Mouse (Mus musculus) urinary bladder, postnatal 25 days (tissue): ENCODE results near the gene Nectin1.

Experiments
- DNase-seq: peaks from one replicate; pipeline ENCODE4 v3.0.0; 2022; ENCODE audit warnings: low spot score

The Nectin1 gene

DNA sequence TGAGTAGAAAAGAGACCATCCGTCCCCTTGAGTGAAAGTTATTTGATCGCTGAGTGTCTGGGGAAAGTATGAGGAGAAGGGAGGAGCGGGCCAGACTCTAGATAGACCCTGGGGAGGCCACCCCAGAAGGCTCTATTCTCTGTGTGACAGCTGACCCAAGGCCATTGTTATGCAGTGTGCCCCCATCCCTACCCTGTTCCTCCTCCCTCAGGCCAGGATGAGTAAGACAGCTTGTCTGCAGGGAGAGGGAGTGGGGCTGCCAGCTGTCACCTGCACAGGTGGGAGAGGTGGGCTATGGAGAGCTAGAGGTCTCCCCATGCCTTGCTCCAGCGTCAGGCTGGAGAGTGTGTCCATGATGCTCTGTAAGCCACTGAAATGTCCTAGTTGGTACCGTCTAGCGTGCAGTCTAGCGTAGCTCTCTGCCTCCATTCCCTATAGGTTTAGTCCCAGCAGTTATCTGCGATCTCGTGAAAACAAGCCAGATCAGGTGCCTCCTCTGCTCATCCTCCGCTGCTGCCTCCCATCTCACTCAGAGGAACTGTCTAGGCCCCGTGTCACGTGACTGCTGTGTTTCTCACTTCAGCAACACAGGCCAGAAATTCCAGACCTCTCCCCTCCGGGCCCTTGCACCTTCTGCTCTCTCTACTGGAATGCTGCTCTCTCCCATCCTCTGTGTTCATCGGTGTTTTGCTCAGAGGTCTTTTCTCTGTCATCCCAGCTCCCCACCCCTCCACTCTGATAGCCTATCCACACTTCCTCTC, 21.8 kb downstream of the Nectin1 start:
- DNase-seq, result no peak

DNA sequence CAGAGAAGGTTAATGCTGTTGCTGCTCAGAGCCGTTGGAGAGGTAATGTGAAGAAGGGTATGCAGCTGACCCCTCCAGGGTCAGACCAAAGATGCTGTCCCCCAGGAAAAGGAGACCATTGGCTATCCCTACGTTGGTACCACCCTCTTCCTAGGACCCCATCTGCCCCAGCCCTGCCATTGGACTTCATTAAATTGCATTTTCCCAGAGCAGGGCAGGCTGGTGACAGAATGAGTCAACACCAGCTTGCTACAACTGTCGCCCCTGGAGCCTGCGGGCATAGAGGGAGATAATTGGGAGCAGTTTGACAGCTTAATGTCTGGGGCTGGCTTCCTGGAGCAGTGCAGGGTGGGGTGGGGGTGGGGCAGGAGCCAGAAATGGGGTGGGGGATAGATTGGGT, 25.0 kb downstream of the Nectin1 start:
- no peak for DNase-seq

DNA sequence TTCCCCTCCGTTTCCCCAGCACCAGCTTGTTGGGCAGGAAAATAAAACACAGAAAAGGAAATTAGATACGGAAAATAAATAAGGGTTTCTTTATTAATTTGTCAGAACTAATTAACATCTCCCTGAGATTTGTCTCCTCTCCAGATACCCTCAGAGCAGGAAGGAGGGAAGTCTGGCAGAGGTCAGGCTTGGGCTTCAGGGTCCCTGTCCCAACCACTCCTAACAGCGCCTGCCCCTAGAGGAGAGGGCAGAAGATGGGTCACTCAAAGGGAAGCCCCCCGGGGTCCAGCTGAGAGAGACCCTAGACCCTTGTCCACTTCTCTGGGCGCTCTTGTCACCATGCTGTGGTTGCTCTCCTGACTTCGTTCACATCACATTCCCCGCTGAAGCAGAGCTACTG, 25.4 kb downstream of the Nectin1 start:
- no peak for DNase-seq

DNA sequence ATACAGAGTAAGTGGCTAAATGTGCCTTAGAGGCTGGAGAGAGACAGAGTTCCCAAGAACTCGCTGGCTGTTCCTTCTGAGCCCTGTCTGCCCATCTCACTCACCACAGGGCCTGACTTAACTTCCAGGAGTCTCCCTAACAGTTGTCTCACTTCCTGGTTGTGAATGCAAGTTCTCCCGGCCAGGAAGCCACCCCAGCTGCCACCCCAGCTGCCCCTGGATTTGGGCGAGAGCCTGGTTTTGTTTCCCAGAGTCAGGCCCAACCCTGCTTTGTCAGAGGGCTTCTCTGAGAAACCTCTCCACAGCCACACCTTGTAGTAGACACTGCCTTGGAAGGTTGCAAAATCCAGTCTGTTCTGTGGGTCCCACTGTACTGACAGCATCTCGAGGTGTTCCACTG, 26.2 kb downstream of the Nectin1 start:
- DNase-seq, result no peak

DNA sequence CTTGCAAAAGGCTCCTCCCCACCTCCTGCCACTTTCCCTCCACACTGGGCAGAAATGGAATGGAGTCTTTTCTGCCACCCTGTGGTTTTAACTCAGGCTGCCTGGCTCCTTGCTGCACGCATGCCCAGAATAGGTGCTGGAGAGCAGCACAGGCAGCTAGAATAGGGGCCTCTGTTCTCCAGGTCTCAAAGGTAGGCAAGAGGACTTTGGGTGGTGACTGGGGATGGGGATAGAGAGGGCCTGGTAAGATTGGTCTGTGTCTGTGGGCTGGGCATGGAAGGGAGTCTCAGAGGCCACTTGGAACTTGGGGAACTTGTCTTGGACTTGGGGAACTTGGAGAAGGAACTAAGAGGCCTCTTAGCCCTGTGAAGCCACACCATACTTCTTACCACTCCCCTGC, 27.3 kb downstream of the Nectin1 start:
- no peak for DNase-seq

DNA sequence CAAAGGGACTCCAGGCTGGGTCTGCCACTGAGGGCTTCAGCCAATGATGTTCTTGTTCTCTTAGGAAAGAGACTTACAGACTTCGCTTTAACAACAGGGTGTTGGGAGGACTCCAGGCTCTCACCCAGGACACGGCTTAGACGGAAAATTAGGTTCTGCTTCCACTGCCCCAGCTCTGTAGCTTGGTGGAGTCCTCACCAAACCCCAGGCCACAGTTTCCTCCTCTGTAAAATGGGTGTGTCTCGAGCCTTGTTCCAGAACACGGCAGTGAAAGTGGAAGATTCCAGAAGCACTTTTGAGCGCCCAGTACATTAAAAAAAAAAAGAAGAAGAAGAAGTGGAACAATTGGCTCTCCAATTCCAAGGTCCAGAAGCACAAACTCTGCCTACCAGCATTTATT, 28.7 kb downstream of the Nectin1 start:
- DNase-seq, result no peak

DNA sequence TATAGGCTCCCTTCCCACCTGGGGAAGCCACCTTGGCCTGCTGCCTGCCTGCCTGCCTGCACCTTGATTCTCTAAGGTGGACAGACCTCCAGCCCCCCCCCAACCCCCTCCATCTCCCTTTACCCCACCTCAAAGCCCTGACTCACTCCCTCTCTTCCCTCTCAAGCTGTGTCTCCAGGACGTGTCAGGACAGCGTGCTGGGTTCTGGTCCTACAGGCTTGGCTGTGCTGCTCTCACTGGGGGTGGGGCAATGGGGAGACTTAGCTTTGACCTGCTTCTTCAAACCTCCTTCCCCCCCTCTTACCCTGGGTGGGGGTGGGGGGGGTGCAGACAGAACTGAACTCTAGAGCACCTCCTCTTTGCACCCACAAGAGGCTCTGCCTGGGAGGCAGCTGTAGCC, 29.7 kb downstream of the Nectin1 start:
- DNase-seq, result peak; percentile 55

DNA sequence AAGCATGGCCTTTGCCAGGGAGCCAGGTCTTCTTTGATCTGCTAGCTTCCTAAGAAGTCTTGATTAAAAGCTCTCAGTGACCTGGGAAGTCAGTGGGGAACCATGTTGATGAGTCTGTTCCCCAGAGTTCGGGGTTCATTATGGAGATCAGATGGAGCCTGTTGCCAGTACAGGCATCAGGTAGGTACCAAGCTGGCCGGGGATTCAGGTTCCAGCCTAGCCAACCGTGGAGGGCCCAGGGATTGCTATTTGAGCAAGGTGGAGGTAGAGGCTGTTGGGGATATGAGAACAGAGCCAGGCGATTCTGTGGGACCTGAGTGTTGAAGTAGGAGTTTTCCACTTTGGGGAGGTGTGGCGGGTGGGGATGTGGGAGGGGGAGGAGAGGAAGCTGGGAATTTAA, 30.6 kb downstream of the Nectin1 start:
- DNase-seq, result no peak

DNA sequence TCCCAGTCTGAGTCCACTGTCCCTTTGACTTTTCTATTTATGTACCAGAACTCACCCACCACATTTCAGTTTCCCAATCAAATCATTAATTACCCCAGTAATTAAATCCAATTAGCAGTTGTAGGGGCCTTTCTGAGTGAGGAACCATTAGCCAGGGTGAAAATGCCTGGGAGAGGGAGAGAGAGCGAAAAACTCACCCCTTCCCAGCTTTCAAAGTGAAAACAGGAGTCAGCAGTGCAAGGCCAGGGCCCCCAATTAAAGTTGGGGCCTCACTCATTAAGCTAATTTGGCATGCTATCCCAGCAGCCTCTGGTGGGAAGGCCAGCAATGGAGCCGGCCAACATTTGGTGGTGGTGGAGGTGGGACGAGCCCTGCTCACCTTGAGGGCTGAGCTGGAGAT, 32.4 kb downstream of the Nectin1 start:
- DNase-seq, result no peak

DNA sequence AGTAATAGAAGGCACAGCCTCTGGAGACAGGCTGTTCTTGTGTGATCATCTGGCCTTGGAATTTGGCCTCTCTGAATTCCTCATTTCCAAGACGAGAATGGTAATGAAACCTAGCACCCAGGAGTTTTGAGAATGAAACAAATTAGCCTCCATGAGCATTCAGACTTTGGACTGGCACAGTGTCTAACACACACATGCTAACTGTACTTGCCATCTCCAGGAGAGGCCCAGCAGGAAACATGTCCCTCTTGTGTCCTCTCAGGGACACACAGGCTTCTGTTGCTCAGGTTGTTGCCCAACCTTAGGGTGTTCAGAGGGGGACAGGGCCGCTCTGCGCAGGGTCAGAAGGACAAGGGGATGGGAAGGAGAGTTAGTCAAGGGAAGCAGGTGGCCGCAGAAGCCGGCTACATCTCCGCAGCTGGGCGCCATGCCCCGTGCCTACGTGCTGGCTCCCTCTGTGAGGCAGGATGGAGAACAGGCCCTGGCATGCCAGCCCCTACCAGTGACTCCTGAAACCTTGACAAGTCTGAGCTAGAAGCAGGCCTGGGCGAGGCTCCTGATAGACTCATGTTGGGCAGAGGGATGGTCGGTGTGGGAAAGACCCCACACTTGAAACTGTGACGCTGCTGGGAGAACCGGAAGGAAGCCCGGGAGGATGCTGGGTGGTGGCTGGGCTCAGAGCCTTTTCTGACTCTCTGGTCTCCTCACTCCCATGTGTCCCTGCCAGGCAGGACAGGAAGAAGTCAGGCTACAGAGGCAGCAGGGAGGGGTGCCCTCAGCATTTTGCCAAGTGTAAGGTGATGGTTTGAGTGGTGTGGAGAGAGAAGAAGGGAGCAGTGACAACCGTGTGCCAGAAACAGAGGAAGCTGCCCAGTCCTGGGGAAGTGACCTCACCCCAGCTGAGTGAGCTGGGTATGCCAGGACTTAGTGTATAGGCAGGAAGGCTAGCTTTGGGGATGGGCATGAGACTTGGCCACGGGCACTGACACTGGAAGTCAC, 33.9 kb downstream of the Nectin1 start:
- DNase-seq, result peak; percentile 44

DNA sequence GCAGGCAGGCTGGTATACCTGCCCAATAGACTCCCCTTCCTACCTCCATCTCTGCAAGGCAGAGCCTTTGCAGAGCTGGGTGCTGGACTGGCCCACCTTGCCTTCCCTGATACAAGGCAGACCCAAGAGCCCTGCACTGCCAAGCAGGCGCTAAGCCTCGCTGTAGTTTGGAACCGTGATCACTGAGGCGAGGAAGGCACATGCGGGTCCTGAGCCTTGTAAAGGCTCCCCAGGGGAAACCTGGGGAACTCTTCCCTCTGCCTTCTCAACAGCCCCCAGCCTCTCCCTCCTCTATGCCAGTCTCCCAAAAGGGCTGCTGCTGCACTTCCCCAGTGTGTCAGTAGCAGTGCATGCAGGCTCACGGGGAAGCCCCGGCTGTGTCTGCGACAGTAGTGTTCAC, 37.1 kb downstream of the Nectin1 start:
- no peak for DNase-seq

DNA sequence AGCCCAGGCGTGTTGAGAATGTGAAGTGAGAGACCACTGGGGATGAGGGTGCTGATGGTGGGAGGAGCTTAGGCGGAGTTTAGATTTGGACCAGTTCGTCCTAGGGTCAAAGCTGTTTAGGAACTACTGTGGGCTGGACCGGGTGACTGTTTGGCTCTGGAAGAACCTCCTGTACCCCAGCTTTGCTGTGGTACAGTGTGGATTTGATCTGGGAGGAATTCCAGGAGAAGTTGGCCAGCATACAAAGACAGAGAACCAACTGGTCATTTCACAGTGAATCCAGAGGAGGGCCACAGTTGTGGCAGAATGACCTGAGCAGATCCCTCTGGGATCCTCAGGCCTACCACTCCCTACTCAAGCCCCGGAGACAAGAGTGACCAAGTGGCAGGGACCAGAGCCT, 38.6 kb downstream of the Nectin1 start:
- DNase-seq, result no peak

DNA sequence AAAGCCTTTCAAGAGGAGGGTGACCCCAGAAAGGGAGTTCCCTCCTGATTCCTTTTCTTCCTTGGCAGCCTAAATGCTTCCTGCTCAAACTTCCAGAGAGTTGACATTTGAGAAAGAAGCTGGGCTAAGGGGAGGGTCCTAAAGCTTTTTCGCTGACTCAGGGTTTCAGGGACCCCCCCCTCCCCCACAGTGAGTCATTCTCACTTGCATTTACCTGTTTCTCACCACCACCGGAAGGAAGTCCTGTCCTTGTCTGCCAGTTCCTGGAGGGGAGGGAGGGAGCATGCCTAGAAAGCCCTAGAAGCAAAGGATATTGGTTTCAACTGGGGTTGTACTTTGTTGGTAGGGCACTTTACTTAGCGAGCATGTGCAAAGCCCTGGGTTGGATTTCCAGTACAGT, 40.2 kb downstream of the Nectin1 start:
- no peak for DNase-seq

DNA sequence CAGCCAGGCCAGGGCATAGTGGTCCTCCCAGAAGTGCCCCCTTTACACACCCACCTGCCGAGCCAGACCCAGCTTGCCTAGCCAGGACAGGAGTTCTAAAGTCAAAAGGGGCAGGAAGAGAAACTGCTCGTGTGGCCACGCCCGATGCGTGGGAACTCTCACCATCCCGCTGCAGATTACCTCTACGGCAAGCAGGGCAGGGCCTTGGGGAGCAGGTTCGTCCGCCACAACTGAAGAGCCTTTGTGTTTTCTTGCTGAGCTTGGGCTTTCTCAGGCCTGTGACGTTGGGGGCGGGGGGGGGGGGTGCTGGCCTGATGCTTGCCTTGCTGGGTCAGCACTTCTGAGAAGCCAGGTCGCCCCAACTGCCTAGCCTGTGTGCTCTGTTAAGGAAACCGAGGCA, 41.1 kb downstream of the Nectin1 start:
- DNase-seq, result no peak

DNA sequence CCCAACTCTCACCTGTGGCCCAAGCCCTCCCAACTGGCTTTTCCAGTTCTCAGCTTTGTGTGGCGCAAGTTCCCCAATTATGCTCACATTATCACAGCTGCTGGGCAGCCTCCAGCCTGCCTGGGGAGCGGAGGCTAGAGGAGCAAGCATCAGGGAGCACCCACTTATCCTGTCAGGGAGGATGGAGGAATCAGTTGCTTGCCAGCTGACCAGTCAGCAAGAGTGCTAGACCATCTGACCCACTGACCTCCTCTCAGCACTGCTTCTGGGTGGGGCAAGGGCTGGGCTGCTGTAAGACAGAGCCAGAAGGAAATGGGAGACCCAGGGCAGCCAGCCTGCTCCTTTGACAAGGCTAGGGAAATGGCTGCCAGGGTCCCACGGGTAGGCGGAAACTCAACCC, 43.8 kb downstream of the Nectin1 start:
- DNase-seq, result peak; percentile 50

DNA sequence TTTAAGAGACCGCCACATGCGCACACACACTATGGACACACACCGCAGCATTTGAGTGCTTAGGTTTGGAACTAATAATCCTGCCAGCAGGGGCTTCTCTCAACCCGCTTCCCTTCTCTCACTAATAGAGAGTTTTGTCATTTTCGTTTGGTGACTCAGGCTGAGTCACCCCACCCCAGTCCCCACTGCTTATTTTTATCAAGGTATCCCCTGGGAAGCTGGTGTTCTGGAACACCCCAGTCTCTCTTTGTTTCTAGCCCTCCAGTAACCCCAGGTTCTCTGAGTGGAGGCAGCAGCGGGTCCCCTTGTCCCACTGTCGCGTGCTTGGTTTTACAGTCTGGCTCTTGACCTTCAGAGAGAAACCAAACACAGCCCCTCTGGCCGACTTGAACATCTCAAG, 48.9 kb downstream of the Nectin1 start:
- no peak for DNase-seq

DNA sequence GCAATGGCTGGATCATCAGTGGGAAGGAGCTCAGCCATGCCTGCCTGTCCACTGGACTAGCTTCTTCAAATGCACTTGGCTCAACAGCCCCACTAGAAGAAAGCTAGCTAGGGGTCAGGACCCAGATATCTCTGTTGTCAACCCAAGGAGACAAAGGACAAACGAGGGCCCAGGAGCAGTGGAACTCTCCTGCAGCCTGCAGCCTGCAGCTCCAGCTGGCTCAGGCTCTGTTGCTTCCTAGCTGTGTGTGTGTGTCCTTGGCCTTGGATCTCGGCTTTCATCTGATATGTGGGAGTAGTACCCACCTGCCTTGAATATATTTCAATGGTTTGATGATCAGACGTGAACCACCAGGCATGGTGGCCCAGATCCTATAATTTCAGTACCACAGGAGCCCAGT, 49.6 kb downstream of the Nectin1 start:
- DNase-seq, result no peak

DNA sequence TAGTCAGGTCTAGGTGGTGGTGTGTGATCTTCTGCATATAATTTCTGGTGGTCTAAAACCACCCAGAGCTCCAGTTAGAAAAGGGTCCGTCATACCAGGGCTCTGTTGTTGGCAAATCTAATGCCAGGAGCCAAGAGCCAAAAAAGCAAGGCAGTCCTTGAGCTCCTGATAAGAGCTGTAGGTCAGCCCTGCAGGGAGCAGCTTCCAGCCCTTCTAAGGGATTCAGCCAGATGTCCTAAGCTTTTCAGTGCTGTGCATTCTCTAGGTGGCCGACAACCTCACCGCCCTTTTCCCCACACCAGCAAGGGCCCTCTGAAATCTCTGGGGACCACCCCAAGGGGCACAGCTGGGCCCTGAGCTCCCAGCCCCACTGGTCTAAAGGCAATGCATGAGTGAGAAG, 52.2 kb downstream of the Nectin1 start:
- DNase-seq, result no peak

DNA sequence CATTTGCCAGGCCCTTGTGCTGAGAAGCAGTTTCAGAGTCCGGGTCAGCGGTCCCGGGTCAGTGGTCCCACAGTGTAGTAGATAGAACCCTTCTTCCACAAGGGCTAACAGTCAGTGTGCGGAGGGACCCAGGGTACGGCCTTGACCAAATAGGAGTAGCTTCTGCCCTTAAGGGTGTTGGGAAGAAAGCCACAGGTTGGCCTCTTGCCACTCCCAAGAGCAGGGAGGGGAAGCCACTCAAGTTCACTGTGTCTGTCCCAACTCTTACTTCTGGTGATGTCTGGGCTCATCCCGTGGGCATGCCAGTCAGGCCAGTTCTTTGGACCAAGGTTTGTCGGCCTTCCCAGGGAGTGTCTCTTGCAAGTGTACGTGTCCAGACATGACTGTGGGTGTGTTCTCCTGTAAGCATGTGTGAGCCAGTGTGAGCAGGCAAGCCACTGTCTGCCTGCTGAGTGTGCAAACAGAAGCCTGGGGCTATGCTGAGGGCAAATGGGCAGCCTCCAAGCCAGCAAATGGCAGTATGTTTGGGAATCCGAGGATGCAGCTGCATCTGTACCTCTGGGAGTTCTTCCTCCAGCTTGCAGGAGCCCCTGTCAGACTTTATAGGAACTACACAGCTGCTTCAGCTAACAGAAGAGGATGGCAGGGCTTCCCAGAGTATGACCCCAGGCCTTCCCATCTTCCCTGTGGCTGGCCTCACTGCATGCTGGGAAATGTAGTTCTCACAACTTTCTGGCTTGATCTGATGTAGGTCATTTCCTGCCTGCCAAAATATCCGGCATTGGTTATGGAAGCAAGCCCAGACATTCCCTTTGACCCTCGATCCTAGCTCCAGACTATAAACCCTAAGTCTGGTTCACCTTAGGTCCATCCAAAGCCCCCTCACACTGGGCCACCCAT, 53.3 kb downstream of the Nectin1 start:
- peak; percentile 59 for DNase-seq

DNA sequence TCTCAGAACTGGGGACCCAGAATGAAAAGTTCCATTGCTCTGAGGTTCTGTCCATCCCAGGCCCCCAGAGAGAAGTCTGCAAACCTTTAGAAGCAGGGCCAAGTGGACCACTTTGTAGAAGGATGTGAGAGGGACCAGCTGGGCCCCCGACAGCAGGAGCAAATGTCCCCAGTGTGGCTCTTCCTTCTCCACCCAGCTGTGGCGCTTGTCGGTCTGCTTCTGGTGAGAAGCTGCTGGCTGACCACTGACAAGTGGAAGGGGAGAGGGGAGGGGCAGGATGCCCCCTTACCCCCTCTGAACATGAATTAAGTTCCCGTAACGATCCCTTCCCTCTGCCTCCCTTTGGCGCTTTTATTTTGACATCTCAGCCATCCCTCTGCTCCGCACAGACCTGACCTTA, 54.0 kb downstream of the Nectin1 start:
- no peak for DNase-seq

DNA sequence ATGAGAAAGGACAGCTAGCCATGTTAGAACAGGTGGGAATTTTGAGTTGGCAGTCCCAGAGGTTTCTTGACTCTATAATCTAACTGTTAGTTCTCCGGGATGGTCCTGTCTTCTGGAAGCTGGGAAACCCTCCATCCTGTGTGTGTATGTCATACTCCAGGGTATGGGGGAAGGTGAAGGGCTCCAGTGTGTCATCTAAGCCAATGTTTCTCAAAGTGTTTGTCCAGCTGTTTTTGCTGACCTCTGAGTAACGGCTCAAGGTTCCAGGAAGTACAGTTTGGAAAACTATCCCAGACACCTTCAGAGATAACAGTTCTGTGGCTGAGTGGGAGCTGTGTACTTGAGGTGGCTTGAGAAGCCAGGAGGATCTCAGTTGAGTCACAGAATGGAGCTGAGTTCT, 56.7 kb downstream of the Nectin1 start:
- no peak for DNase-seq

DNA sequence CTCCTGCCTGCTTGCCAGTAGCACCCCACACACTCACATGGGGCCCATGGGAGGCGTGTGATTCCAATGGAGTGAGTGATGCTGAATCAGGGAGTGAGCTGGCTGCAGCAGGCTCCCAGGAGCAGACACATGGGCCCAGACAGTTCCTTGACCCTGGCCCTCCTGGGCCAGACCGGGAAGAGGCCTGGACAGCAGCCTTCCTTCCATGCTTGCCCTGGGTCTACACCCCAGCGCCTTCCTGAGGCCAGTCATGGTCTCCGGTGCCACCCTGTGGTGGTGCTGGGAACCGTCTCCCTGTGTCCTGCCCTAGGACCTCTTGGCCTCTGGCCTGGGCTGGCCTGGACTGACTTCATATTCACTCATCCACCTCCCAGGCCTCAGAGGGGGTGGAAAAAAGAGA, 58.1 kb downstream of the Nectin1 start:
- peak; percentile 71 for DNase-seq
